Mouse (Mus musculus): ENCODE measurements at regions not wholly inside any gene's neighbourhood (a gene's known extent, or its start where the extent isn't known, plus 50 kb on each side); places are given as distances from the start of the nearest gene placed in this dataset.
A peak's percentile ranks its signal among the peaks of the same experiment; 100 is the strongest.

DNA sequence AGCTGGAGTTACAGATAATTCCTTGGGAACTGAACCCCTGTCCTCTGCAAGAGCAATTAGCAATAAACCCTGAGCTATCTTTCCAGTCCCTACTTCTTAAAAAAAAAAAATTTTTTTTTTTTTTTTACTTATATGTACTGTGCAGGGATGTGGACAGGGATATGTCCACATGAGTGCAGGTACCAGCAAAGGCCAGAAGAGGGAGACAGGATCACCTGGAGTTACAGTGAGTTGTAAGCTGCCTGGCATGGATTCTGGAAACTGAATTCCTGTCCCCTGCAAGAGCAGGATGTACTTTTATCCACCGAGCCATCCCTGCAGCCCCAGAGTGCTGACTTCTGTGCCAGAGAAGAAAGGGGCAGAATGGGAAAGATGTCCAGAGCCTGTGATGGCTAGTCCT, 58.4 kb upstream of the Ttc34 start:
- ATAC-seq (replicated peaks; ENCODE audit: low read depth, poor library complexity, severe bottlenecking): no peak

DNA sequence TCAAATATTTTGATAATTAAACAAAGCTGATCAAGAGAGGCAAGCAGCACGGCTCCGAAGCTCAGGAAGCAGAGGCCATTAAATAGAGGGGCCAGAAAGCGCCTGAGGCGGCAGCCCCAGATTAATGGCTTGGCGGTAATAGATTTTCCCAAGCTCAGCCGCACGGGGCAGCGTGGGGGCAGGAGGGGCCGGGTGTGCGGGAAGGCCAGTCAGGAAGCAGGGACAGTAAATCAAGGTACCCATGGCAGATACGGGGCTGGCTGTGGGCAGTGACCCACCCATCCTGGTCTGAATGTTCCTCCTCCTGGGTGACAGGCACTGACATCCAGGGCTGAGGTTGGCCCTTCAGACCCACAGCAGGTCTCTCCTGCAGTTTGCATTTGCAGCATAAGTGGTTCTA, 55.9 kb upstream of the Ttc34 start:
- ATAC-seq (replicated peaks; ENCODE audit: low read depth, poor library complexity, severe bottlenecking): peak; percentile 76

- ATAC-seq (replicated peaks; ENCODE audit: low read depth, poor library complexity, severe bottlenecking): no peak
These were observed 55.0 kb upstream of the Ttc34 start for GRCm38 (mm10) chr4:154782291-154782690.

GRCm38 (mm10) chr4:154785282-154785987, 51.8 kb upstream of the Ttc34 start:
- ATAC-seq (replicated peaks; ENCODE audit: low read depth, poor library complexity, severe bottlenecking): no peak

DNA sequence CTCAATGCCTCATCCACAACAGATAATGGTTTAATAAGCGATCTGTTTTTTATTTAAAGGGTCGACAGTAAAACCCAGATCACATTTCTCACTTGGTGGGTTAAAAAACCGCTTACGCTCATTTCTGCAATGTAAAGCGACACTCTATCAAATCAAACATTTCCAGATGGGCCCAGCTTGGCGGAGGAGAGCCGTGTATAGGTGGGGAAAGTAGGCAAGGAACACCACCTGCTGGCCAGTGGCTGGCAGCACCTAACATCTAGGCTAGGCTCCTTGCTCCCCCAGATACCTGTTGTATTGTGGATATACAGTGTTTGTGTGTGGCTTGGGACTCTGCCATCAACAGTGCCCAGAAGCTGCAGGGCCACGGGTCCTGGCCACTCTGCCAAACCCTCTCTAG, 50.1 kb upstream of the Ttc34 start:
- ATAC-seq (replicated peaks; ENCODE audit: low read depth, poor library complexity, severe bottlenecking): no peak

Data from common myeloid progenitor, adult 5-6 weeks (primary cell).